Mouse (Mus musculus) embryonic facial prominence, embryonic 14.5 days (tissue): ENCODE data around the gene Trib3. TPM values are rescaled to one million over a fixed set of nuclear protein-coding genes. Genes with fewer than 3 reads are reported as not detected.
A peak's percentile ranks its signal among the peaks of the same experiment; 100 is the strongest.

Experiments used
- ATAC-seq: fragments of 200-750 bp; cut with Nextera tagmentation; 2 replicates; pipeline ENCODE4 v1.8.0; 2017; ENCODE audit warnings: low read depth, moderate number of reproducible peaks, moderate TSS enrichment
- DNase-seq: peaks from one replicate; pipeline ENCODE4 v3.0.0-alpha.2; 2015; ENCODE audit warnings: low spot score
- H3K27ac ChIP-seq: fragments of 300-500 bp; sonication (generic); replicated peaks from 2 replicates; pipeline ENCODE4 v1.5.1; 2014; ENCODE audit warnings: low read depth, mild to moderate bottlenecking, low read length, moderate library complexity
- H3K27me3 ChIP-seq: fragments of 300-500 bp; sonication (generic); replicated peaks from 2 replicates; pipeline ENCODE4 v1.6.1; 2014; ENCODE audit warnings: low read length; ENCODE audit not compliant: control insufficient read depth, insufficient read depth
- H3K36me3 ChIP-seq: fragments of 300-500 bp; sonication (generic); 2 replicates; pipeline ENCODE4 v1.6.1; 2014; ENCODE audit warnings: low read length, mixed read lengths; ENCODE audit not compliant: control insufficient read depth, insufficient read depth
- H3K4me1 ChIP-seq: fragments of 300-500 bp; sonication (generic); 2 replicates; pipeline ENCODE4 v1.6.1; 2014; ENCODE audit warnings: antibody characterized with exemption, low read length; ENCODE audit not compliant: control insufficient read depth, insufficient read depth
- H3K4me2 ChIP-seq: fragments of 300-500 bp; sonication (generic); 2 replicates; pipeline ENCODE4 v1.6.1; 2014; ENCODE audit warnings: low read depth, mild to moderate bottlenecking, low read length, moderate library complexity, mixed read lengths
- H3K4me3 ChIP-seq: fragments of 300-500 bp; sonication (generic); 2 replicates; pipeline ENCODE4 v1.5.1; 2014; ENCODE audit warnings: low read depth, mild to moderate bottlenecking, low read length
- H3K9ac ChIP-seq: fragments of 300-500 bp; sonication (generic); 2 replicates; pipeline ENCODE4 v1.6.1; 2014; ENCODE audit warnings: low read depth, mild to moderate bottlenecking, low read length, moderate library complexity, mixed read lengths
- H3K9me3 ChIP-seq: fragments of 300-500 bp; sonication (generic); 2 replicates; pipeline ENCODE4 v1.6.1; 2016; ENCODE audit warnings: low read length; ENCODE audit not compliant: control insufficient read depth
- WGBS: fragments of 180-500 bp; shearing (Covaris S2); extraction: QIAGEN DNeasy Blood & Tissue Kit; methylation state at CpG from one replicate; pipeline ENCODE4 v1.1.7; 2014; 5-methylcytosine and 5-hydroxymethylcytosine counted together
- polyA plus RNA-seq: library from polyadenylated mRNA; unstranded; fragments of >200 nt; fragmentation: Nextera tagmentation; extraction: Ambion mirVana; gene quantifications from 2 replicates; pipeline ENCODE4 v1.2.1, GENCODE M21; 2014

Trib3 gene
- polyA plus RNA-seq, 1 experiment from 2014 or later = 3.0 TPM

GRCm38 (mm10) chr2:152312996-152313395 lies 30.8 kb downstream of the Trib3 start:
- Histone ChIP-seq H3K9ac (no peak overlapping the region), H3K36me3 (peaks cover 93% of the 10 kb centered on the region), H3K4me3 (no peak overlapping the region), H3K27ac (no peak overlapping the region), H3K27me3 (no peaks in the 10 kb centered on the region), H3K9me3 (no peaks in the 10 kb centered on the region), H3K4me1 (no peaks in the 10 kb centered on the region), H3K4me2 (no peak overlapping the region)
- DNase-seq (peak; percentile 12), ATAC-seq (no peak)
- WGBS = 73% methylated on average over 7 of the region's 7 CpGs

DNA sequence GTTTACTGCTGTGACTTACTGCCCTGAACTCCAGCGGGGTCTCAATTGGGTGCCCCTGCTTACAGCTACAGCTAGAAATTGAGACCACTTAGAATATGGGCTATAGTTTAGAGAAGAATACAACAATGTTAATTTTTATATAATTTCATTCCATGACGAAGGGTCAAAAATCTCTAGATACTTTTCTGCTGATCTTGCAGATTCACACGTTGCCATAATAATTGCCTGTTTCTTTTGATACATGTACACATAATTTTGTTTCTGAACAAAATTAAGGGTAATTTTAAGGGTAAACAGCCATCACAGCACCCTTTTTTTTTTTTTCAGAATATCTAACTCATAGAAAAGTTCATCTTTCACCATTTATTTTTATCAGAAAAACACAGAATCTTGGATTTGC lies 36.6 kb downstream of the Trib3 start:
- no peaks in the 10 kb centered on the region for H3K9me3 ChIP-seq
- 94% methylated on average over 3 of the region's 3 CpGs for WGBS
- H3K4me1 ChIP-seq = no peaks in the 10 kb centered on the region
- ATAC-seq (no peak), DNase-seq (no peak)
- no peak overlapping the region for H3K27ac ChIP-seq
- H3K9ac ChIP-seq = no peak overlapping the region
- no peak overlapping the region for H3K4me3 ChIP-seq
- no peaks in the 10 kb centered on the region for H3K27me3 ChIP-seq
- no peak overlapping the region for H3K4me2 ChIP-seq
- peaks cover 95% of the 10 kb centered on the region for H3K36me3 ChIP-seq

DNA sequence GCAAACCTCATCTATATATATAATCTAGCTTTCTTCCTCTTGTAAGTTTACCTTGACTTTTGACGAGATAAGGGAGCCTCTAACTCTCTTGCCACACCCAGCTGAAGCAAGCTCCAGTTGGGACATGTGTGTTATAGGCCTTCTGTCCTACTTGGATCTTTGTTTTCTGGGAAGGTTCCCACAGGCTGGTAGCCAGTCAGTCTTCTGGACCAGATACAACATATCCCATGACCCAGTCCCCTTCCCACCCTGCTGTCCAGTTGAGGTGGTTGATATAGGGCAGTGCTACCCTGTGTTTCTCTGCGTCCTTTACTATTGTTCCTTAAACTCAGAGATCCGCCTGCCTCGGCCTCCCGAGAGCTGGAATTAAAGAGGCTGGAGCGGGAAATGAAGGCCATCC lies 38.4 kb downstream of the Trib3 start:
- ATAC-seq (no peak), DNase-seq (no peak)
- H3K27ac ChIP-seq = no peak overlapping the region
- 96% methylated on average over 6 of the region's 6 CpGs for WGBS
- H3K9ac ChIP-seq = no peak overlapping the region
- no peak overlapping the region for H3K4me3 ChIP-seq
- no peaks in the 10 kb centered on the region for H3K4me1 ChIP-seq
- peaks cover 84% of the 10 kb centered on the region for H3K36me3 ChIP-seq
- H3K4me2 ChIP-seq = no peak overlapping the region
- H3K27me3 ChIP-seq = no peaks in the 10 kb centered on the region
- no peaks in the 10 kb centered on the region for H3K9me3 ChIP-seq

GRCm38 (mm10) chr2:152303781-152304180 lies 40.1 kb downstream of the Trib3 start:
- no peak overlapping the region for H3K9ac ChIP-seq
- WGBS = 47% methylated on average over 5 of the region's 5 CpGs
- DNase-seq (no peak), ATAC-seq (no peak)
- H3K4me2 ChIP-seq = no peak overlapping the region
- H3K36me3 ChIP-seq = peaks cover 67% of the 10 kb centered on the region
- H3K27me3 ChIP-seq = no peaks in the 10 kb centered on the region
- no peaks in the 10 kb centered on the region for H3K4me1 ChIP-seq
- no peak overlapping the region for H3K27ac ChIP-seq
- H3K9me3 ChIP-seq = no peaks in the 10 kb centered on the region
- no peak overlapping the region for H3K4me3 ChIP-seq

- Histone ChIP-seq H3K4me2 (no peak overlapping the region), H3K4me3 (no peak overlapping the region), H3K27ac (no peak overlapping the region), H3K27me3 (no peaks in the 10 kb centered on the region), H3K36me3 (peaks cover 58% of the 10 kb centered on the region), H3K4me1 (no peaks in the 10 kb centered on the region), H3K9ac (no peak overlapping the region), H3K9me3 (no peaks in the 10 kb centered on the region)
- 79% methylated on average over 2 of the region's 2 CpGs for WGBS
- no peak for ATAC-seq
- DNase-seq = no peak
Measured at GRCm38 (mm10) chr2:152302862-152303261, 41.0 kb downstream of the Trib3 start.

- ATAC-seq (no peak), DNase-seq (no peak)
- 34% methylated on average over 5 of the region's 5 CpGs for WGBS
- H3K4me3 ChIP-seq = peak overlapping the region; percentile 94
- H3K4me2 ChIP-seq = peak overlapping the region; percentile 88
- H3K36me3 ChIP-seq = no peaks in the 10 kb centered on the region
- no peaks in the 10 kb centered on the region for H3K27me3 ChIP-seq
- H3K9me3 ChIP-seq = no peaks in the 10 kb centered on the region
- H3K27ac ChIP-seq = no peak overlapping the region
- peaks cover 8% of the 10 kb centered on the region for H3K4me1 ChIP-seq
- H3K9ac ChIP-seq = peak overlapping the region; percentile 95
Measured at GRCm38 (mm10) chr2:152294541-152294940, 49.3 kb downstream of the Trib3 start.

GRCm38 (mm10) chr2:152293727-152294475 lies 49.9 kb downstream of the Trib3 start, which contains the start of gene Tbc1d20:
Gene Tbc1d20 (plus strand): TSS chr2:152293828.
- peak within 1 kb of the TSS; percentile 94 for H3K4me3 ChIP-seq
- peak within 1 kb of the TSS; percentile 82 for H3K27ac ChIP-seq
- H3K36me3 ChIP-seq = no peaks in the 10 kb centered on the region
- peak within 1 kb of the TSS; percentile 95 for H3K9ac ChIP-seq
- ATAC-seq = peak; percentile 97
- peaks cover 8% of the 10 kb centered on the region for H3K4me1 ChIP-seq
- peak; percentile 95 for DNase-seq
- H3K4me2 ChIP-seq = peak within 1 kb of the TSS; percentile 88
- no peaks in the 10 kb centered on the region for H3K9me3 ChIP-seq
- H3K27me3 ChIP-seq = no peaks in the 10 kb centered on the region
- WGBS = under 1% methylated on average over 40 of the region's 70 CpGs

DNA sequence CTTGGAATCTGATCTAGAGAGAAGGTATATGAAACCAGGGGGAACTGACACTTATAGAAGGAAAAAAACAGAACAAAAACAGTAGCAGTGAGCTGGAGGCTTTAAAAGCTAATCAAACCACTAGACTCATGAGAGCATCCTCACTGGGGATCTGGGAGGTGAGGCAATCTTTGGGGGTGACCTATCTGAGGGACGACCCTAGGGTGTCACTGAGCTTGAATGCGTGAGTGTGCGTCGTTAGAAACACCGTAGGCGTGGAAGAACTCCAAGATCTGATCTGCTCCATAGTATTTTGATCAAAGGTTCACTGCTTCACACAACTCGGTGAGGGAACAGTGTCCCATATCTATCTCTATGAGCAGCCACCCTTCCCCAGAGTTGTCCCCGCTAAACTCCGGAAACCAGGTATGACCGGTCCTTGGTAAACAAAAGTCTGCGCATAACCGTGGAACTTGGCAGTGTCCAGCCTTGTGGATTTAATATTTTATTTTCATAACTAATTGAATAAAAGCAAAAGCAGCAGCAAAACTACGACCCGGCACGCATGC lies 50.6 kb downstream of the Trib3 start:
- Histone ChIP-seq H3K9ac (peak overlapping the region; percentile 95), H3K27ac (no peak overlapping the region; the same call in 1 of the 2 replicates), H3K4me3 (peak overlapping the region; percentile 94), H3K9me3 (no peaks in the 10 kb centered on the region), H3K4me2 (peak overlapping the region; percentile 88), H3K27me3 (no peaks in the 10 kb centered on the region), H3K4me1 (peaks cover 8% of the 10 kb centered on the region), H3K36me3 (no peaks in the 10 kb centered on the region; the same call in 1 of the 2 replicates)
- DNase-seq (no peak), ATAC-seq (peak; percentile 20)
- WGBS = under 1% methylated on average over 15 of the region's 15 CpGs

DNA sequence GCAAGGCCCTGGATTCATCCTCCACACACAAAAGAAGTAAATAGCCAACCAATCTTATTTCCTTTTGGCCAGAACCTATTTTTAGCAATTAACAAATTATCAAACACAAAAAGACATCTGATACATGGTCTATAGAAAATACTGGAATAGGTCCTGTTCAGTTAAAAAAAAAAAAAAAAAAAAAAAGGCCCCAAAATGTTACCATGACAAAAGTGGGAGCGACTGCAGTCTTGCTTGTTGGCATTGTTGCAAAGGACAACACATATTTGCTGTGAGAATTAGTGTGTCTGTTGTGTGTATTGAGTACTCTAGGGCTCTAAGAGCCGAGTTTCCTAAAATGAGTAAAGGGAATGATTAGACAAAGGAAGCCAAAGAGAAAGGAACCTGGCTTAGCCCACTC lies 51.4 kb downstream of the Trib3 start:
- no peaks in the 10 kb centered on the region for H3K9me3 ChIP-seq
- no peak overlapping the region for H3K4me3 ChIP-seq
- no peaks in the 10 kb centered on the region for H3K27me3 ChIP-seq
- DNase-seq = no peak
- 56% methylated on average over 2 of the region's 2 CpGs for WGBS
- H3K36me3 ChIP-seq = peaks cover 3% of the 10 kb centered on the region; the same call in 1 of the 2 replicates
- H3K4me2 ChIP-seq = no peak overlapping the region
- no peak overlapping the region for H3K27ac ChIP-seq
- no peak overlapping the region for H3K9ac ChIP-seq
- H3K4me1 ChIP-seq = peaks cover 8% of the 10 kb centered on the region
- no peak for ATAC-seq
